Mouse (Mus musculus): ENCODE data around the gene Fn3krp. TPM values are rescaled to one million over a fixed set of nuclear protein-coding genes. Genes with fewer than 3 reads are reported as not detected.

Gene Fn3krp
- 6.7 TPM for polyA plus RNA-seq (2014; fragmentation: Illumina TruSeq; extraction: RNeasy Lipid Tissue Mini Kit (QIAGEN cat#74804); ENCODE audit: low read depth, low replicate concordance)

DNA sequence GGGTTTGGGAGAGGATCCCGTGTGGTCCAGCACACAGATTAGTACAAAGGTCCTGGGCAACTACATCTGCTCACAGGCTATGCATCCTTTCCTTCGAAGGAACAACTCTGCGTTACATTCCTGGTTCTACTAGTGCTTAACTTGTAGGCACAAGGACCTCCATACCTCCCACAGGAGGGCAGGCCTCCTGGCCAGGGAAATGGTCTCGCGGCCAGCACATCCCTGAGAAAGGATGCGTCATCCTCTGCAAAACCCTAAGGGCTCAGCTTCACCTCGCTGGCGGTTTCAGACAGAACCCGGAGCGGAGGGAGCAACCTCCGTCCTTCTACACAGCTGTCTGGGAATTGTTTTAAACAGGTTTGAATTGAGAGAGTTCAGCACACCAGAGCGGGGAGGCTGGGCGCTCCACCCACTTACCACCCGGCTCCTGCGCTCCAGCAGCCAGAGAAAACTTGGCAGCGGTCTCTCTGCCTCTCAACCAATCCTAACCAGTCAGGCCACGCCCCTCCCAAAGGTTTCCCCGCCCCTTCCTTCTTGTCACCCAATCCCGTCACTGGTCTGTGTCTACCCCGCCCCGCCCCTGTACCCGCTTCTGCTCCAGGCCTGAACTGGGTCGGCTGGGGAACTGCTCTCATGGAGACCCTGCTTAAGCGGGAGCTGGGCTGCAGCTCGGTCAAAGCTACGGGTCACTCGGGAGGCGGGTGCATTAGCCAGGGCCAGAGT, at the start of gene Fn3krp:
Fn3krp (plus strand) TSS at position 572 of the 723 bp plus-strand sequence.

DNA sequence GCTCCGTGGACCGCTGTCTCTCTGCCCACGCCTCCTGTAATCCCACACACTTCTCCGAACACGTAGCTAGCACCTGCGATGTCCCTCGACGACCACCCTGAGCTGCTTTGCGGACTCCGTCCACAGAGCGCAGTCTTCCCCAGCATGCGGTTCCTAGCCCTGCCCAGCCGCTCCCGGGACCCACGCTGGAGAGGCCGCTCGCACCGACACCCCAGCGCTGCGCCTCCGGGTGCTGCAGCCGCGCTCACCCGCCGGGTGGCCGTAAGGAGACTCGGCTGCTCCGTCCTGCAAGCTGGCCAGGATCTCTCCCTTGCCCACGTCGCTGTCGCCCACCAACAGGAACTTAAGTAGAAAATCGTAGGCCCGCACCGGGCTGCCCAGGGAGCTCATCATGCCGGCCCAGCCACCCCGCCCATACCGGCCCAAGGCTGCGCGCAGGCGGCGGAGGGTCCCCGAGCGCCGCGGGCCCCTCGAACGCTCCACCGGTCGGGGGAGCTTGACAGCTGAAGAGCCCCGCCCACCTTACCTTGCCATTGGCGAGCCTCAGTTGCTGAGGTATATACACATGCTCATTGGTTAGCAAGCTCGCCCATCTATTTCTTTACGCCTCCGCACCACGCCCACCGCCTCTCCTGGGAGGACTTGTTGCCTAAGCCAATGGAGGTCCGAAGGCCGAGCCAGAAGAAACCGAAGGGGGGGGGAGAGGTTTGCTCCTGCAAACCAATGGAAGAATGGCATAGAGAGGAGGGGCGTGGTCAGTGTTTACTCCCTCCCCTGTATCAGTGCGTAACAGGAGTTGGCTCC, 33.2 kb upstream of the Fn3krp start, which contains the start of gene Rab40b:
Rab40b (minus strand) TSS at position 502 of the 804 bp plus-strand sequence.

DNA sequence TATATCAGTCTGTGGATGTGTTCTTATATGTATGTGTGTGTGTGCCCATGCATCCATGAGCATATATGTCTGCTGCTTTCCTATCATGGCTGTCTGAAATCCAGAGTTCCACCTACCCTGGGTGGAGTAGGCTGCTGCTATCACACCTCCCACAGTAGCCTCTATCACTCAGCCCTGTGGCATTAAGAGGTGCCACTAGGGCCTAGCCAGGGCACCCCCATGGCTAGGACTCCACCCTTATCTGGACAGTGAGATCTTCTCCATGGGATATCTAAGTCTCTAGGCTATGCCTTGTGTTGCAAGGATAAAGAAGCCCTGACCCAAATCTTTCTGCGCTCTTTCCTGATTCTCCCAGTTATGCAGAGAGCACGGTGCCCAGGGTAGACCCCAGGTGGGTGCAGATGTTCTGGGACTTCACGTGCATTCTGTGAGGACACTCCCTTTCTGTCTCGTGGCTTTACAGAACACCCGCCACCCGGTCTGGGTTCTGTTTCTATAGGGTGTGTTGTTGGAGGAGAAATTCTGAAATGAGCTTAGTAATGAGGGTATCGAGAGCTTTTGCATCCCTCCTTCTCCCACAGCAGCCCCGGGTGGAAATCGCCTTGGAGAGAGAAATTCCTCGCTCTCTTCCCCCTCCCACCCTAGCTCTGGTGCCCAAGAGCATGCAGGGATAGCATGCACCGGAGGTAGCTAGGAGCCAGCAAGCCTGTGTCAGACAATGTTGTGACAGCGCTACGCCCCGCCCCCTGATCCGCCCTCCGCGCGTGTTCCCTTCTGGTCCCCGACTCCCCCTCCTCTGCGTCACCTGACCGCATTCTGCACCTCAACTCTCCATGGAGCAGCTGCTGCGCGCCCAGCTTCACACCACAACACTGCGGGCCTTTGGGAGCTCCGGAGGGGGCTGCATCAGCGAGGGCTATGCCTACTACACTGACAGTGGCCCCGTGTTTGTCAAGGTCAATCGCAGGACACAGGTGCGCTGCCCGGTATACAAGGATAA, 13.3 kb downstream of the Fn3krp start, which contains the start of gene Fn3k:
Fn3k (plus strand) TSS at position 758 of the 1,000 bp plus-strand sequence.

DNA sequence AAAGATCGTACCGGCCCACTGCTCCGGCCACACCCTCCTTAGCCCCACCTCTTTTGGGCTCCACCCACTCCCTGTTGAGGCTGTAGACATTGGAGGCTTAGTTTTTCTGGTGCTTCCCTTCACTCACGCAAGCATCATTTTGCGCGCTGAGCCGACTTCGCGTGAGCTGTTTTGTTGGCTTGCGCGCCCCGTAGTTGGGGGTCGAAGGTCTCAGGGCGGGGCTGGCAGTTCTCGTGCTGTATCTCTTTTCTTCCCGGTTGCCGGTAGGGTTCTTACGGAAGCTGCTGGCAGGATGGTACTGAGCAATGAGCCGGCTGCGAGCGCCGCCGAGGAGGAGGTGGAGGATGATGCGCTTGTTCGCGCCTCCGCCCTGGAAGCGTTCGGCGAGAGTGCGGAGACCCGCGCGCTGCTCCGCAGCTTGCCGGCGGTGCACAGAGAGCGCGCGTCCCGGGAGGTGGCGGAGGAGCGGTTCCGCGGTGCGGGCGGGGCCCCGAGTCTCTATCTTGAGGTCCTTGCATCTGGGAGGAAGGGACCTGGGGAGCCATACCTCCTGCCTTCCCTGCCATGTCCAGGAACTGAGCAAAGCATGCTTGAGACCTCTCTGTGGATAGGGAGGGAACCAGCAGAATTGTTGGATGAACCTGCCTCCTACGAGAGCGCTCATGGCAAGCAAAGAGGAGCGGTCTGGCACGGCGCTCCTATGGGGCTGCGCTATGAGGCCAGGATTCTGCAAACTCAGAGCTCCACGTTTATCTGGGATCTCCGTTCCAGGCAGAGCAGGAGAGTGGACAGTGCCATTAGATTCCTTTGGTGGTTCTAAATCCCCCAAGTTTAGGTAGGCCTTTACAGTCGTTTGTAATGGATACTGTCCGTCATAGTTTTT, 30.8 kb downstream of the Fn3krp start, which contains the start of gene Tbcd:
Tbcd (plus strand) TSS at position 197 of the 883 bp plus-strand sequence.

Other genes starting within 250 kb of the Fn3krp start
- 1.7 TPM for gene Hexdc, start 217.0 kb upstream of the Fn3krp start, polyA plus RNA-seq (2014; fragmentation: Illumina TruSeq; extraction: RNeasy Lipid Tissue Mini Kit (QIAGEN cat#74804); ENCODE audit: low read depth, low replicate concordance)
- 0.42 TPM for gene Ogfod3, start 216.7 kb upstream of the Fn3krp start, polyA plus RNA-seq (2014; fragmentation: Illumina TruSeq; extraction: RNeasy Lipid Tissue Mini Kit (QIAGEN cat#74804); ENCODE audit: low read depth, low replicate concordance)
- 3.6 TPM for gene Cybc1, start 192.1 kb upstream of the Fn3krp start, polyA plus RNA-seq (2014; fragmentation: Illumina TruSeq; extraction: RNeasy Lipid Tissue Mini Kit (QIAGEN cat#74804); ENCODE audit: low read depth, low replicate concordance)
- gene Narf, start 184.1 kb upstream of the Fn3krp start, polyA plus RNA-seq (2014; fragmentation: Illumina TruSeq; extraction: RNeasy Lipid Tissue Mini Kit (QIAGEN cat#74804); ENCODE audit: low read depth, low replicate concordance) = 3.0 TPM
- gene Foxk2, start 161.4 kb upstream of the Fn3krp start, polyA plus RNA-seq (2014; fragmentation: Illumina TruSeq; extraction: RNeasy Lipid Tissue Mini Kit (QIAGEN cat#74804); ENCODE audit: low read depth, low replicate concordance) = 24.6 TPM
- 34.6 TPM for gene Wdr45b, start 67.0 kb upstream of the Fn3krp start, polyA plus RNA-seq (2014; fragmentation: Illumina TruSeq; extraction: RNeasy Lipid Tissue Mini Kit (QIAGEN cat#74804); ENCODE audit: low read depth, low replicate concordance)
- 0.64 TPM for gene Rab40b, start 33.1 kb upstream of the Fn3krp start, polyA plus RNA-seq (2014; fragmentation: Illumina TruSeq; extraction: RNeasy Lipid Tissue Mini Kit (QIAGEN cat#74804); ENCODE audit: low read depth, low replicate concordance)
- gene Fn3k, start 13.5 kb downstream of the Fn3krp start, polyA plus RNA-seq (2014; fragmentation: Illumina TruSeq; extraction: RNeasy Lipid Tissue Mini Kit (QIAGEN cat#74804); ENCODE audit: low read depth, low replicate concordance) = not detected
- 9.5 TPM for gene Tbcd, start 30.5 kb downstream of the Fn3krp start, polyA plus RNA-seq (2014; fragmentation: Illumina TruSeq; extraction: RNeasy Lipid Tissue Mini Kit (QIAGEN cat#74804); ENCODE audit: low read depth, low replicate concordance)
- gene Zfp750, start 97.9 kb downstream of the Fn3krp start, polyA plus RNA-seq (2014; fragmentation: Illumina TruSeq; extraction: RNeasy Lipid Tissue Mini Kit (QIAGEN cat#74804); ENCODE audit: low read depth, low replicate concordance) = 0.38 TPM

Data from testis, adult 10 weeks (tissue).